Mouse (Mus musculus) hindbrain, postnatal 0 days (tissue): ENCODE data around the gene Dlx2. TPM values are rescaled to one million over a fixed set of nuclear protein-coding genes. Genes with fewer than 3 reads are reported as not detected.

ENCODE experiments used
- ATAC-seq: fragments of 200-750 bp; cut with Nextera tagmentation; 2 replicates; pipeline ENCODE4 v1.8.0; 2017; ENCODE audit warnings: mild to moderate bottlenecking, moderate TSS enrichment, moderate library complexity
- DNase-seq: peaks from one replicate; pipeline ENCODE4 v3.0.0-alpha.2; 2015; ENCODE audit warnings: low spot score
- H3K27ac ChIP-seq: fragments of 300-500 bp; sonication (generic); 2 replicates; pipeline ENCODE4 v1.5.1; 2014; ENCODE audit warnings: mild to moderate bottlenecking
- H3K27me3 ChIP-seq: fragments of 300-500 bp; sonication (generic); 2 replicates; pipeline ENCODE4 v1.6.1; 2014; ENCODE audit warnings: low read length, mixed read lengths; ENCODE audit not compliant: insufficient read depth
- H3K36me3 ChIP-seq: fragments of 300-500 bp; sonication (generic); 2 replicates; pipeline ENCODE4 v1.6.1; 2014; ENCODE audit warnings: low read length, mixed read lengths; ENCODE audit not compliant: insufficient read depth
- H3K4me1 ChIP-seq: fragments of 300-500 bp; sonication (generic); 2 replicates; pipeline ENCODE4 v1.6.1; 2014; ENCODE audit warnings: antibody characterized with exemption, low read length, mixed read lengths; ENCODE audit not compliant: insufficient read depth
- H3K4me2 ChIP-seq: fragments of 300-500 bp; sonication (generic); 2 replicates; pipeline ENCODE4 v1.6.1; 2014; ENCODE audit warnings: low read depth, mild to moderate bottlenecking, low read length, moderate library complexity, mixed read lengths
- H3K4me3 ChIP-seq: fragments of 300-500 bp; sonication (generic); 2 replicates; pipeline ENCODE4 v1.5.1; 2014; ENCODE audit warnings: low read length
- H3K9ac ChIP-seq: fragments of 300-500 bp; sonication (generic); replicated peaks from 2 replicates; pipeline ENCODE4 v1.6.1; 2014; ENCODE audit warnings: mild to moderate bottlenecking, low read length, moderate library complexity, mixed read lengths
- H3K9me3 ChIP-seq: fragments of 300-500 bp; sonication (generic); 2 replicates; pipeline ENCODE4 v1.6.1; 2016; ENCODE audit warnings: low read length, mixed read lengths
- CTCF ChIP-seq: IDR thresholded peaks from 2 replicates; pipeline ENCODE4 v1.5.1; 2016; ENCODE audit warnings: antibody characterized with exemption, control low read depth, low read depth
- WGBS: fragments of 180-500 bp; shearing (Covaris S2); extraction: QIAGEN DNeasy Blood & Tissue Kit; methylation state at CpG from one replicate; pipeline ENCODE4 v1.1.7; 2014; 5-methylcytosine and 5-hydroxymethylcytosine counted together
- polyA plus RNA-seq: library from polyadenylated mRNA; unstranded; fragments of >200 nt; fragmentation: Nextera tagmentation; extraction: Ambion mirVana; gene quantifications from 2 replicates; pipeline ENCODE4 v1.2.1, GENCODE M21; 2015
- total RNA-seq: library from RNA; depleted of rRNA; stranded (reverse); fragments of >200 nt; gene quantifications from 2 replicates; pipeline ENCODE4 v1.2.3, GENCODE M21; 2014

Gene Dlx2
- total and polyA plus RNA-seq, 2 experiments from 2014 or later: 0.26 TPM; not detected in 1

DNA sequence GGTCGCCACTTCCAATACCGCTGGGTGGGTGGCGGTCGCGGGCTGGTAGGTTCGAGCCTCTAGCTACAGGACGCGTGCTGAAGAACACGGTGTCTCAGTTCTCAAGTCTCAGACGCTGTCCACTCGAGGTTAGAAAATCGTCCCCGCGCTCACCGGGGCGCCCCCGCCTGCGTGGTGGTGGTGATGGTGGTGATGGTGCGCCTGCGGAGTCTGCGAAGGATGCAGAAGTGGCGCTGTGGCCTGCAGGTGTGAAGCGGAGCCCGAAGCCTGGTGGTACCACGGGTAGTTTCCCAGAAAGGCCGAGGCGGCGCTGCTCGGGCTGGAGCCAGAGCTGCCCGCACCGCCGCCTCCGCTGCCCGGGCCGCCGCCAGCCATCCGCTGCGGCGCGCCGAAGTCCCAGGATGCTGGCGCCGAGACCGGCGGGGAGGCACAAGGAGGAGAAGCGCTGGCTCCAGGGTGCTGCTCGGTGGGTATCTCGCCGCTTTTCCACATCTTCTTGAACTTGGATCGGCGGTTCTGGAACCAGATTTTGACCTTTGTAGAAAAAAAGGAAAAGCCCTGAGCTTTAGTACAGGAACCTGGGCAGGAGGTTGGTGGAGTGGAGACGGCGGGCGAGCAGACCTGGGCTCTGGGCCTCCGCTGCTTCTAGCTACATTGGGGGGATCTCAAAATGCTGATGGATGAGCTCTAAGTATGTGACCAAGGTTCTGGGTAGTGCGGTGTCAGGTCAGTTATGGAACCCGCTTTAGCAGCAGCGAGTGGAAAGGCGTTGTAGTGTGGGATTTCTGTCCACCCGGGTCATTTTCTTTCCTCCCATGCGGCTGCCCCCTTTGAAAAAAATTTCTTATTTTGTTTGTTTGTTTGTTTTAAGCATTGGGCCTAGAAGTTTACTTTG is 1.9 kb downstream of the Dlx2 start:
- H3K27ac ChIP-seq: no peak overlapping the region
- peaks cover 8% of the 10 kb centered on the region; the same call in 1 of the 2 replicates for H3K4me1 ChIP-seq
- WGBS: 1% methylated on average over 61 of the region's 61 CpGs
- H3K9ac ChIP-seq: no peak overlapping the region; the same call in 1 of the 2 replicates
- H3K9me3 ChIP-seq: no peaks in the 10 kb centered on the region
- no peak for DNase-seq
- H3K4me2 ChIP-seq: no peak overlapping the region
- H3K27me3 ChIP-seq: peaks cover 71% of the 10 kb centered on the region
- H3K4me3 ChIP-seq: no peak overlapping the region; the same call in 1 of the 2 replicates
- ATAC-seq: no peak
- no peaks in the 10 kb centered on the region for H3K36me3 ChIP-seq
- no peak for TF ChIP-seq CTCF

DNA sequence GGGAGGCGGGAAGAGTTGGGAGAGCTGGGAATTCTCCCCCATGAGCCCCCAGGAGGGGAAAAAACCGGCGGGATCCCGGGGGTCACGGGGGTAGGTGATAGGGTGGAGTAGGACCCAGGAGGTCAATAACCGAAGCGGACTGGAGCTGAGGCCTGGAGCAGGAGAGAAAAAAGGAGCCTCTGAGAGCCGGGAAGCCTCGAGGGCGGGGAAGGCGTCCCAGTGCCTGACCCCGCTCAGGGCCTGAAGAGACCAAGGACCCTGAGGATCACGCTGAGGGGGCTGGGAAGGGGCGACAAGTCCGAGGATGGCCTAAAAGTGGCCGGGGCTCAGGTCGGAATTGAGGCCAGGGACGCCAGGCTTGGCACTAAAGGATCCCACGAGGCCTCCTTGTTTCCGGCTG is 2.6 kb downstream of the Dlx2 start:
- 3% methylated on average over 20 of the region's 20 CpGs for WGBS
- peaks cover 73% of the 10 kb centered on the region for H3K27me3 ChIP-seq

DNA sequence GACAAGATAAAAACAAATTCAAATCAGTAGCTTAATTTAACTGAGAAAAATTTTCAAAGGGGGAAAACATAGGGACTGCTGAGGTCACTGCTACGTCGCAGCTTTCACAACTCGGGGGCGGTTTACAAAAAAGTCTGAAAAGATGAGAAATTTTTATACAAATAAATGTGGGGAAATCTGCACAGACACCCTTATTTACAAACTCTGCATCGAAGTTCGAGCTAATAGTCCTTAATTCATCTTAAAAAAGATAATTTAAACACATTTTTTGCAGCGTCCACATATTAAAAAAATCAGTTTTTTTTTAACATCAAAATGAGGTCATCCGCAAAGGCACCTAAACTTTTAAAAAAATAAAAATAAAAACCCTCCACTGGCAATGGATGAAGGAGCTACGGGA is 3.0 kb downstream of the Dlx2 start:
- H3K4me3 ChIP-seq: no peak overlapping the region

More for the DNA sequence above, 2.6 kb downstream of the Dlx2 start:
- no peak overlapping the region for H3K27ac ChIP-seq
- ATAC-seq (no peak), DNase-seq (no peak)
- H3K36me3 ChIP-seq: no peaks in the 10 kb centered on the region
- no peak for TF ChIP-seq CTCF
- H3K4me2 ChIP-seq: no peak overlapping the region
- no peak overlapping the region for H3K4me3 ChIP-seq
- H3K9me3 ChIP-seq: no peaks in the 10 kb centered on the region
- peaks cover 8% of the 10 kb centered on the region; the same call in 1 of the 2 replicates for H3K4me1 ChIP-seq
- no peak overlapping the region for H3K9ac ChIP-seq

DNA sequence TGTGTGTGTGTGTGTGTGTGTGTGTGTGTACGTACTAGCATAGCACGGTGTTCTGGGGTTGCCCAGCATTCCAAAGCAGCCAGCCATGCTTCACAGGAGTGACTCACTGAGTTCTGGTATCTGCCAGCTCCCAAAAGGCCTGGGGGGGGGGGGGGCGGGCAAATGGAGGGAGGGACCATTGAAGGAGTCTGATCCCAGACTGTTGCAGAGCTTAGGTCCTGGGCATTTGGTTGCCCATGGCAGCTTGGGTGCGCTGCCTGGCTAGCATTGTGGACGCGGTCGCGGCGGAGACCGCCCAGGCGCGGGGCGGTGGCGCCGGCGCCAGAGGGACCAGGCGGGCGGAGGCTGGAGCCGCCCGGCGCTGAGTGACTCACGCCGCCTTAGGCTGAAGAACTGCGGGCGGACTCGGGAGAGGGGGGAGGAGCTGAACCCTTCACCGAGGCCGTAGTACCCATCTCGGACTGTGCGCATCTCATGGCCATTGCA is 3.7 kb downstream of the Dlx2 start:
- under 1% methylated on average over 28 of the region's 30 CpGs for WGBS
- Histone ChIP-seq H3K27me3 (peaks cover 76% of the 10 kb centered on the region), H3K36me3 (no peaks in the 10 kb centered on the region), H3K4me3 (no peak overlapping the region), H3K4me1 (peaks cover 8% of the 10 kb centered on the region; the same call in 1 of the 2 replicates), H3K4me2 (no peak overlapping the region), H3K9ac (no peak overlapping the region), H3K9me3 (no peaks in the 10 kb centered on the region), H3K27ac (no peak overlapping the region)
- DNase-seq (no peak), ATAC-seq (no peak; the same call in 1 of the 2 replicates)
- no peak for TF ChIP-seq CTCF

More for the DNA sequence above, 3.0 kb downstream of the Dlx2 start:
- Histone ChIP-seq H3K36me3 (no peaks in the 10 kb centered on the region), H3K27me3 (peaks cover 74% of the 10 kb centered on the region), H3K9me3 (no peaks in the 10 kb centered on the region), H3K27ac (no peak overlapping the region), H3K9ac (no peak overlapping the region), H3K4me1 (peaks cover 8% of the 10 kb centered on the region; the same call in 1 of the 2 replicates), H3K4me2 (no peak overlapping the region)
- DNase-seq: no peak
- TF ChIP-seq CTCF: no peak
- WGBS: 6% methylated on average over 9 of the region's 9 CpGs
- no peak for ATAC-seq

DNA sequence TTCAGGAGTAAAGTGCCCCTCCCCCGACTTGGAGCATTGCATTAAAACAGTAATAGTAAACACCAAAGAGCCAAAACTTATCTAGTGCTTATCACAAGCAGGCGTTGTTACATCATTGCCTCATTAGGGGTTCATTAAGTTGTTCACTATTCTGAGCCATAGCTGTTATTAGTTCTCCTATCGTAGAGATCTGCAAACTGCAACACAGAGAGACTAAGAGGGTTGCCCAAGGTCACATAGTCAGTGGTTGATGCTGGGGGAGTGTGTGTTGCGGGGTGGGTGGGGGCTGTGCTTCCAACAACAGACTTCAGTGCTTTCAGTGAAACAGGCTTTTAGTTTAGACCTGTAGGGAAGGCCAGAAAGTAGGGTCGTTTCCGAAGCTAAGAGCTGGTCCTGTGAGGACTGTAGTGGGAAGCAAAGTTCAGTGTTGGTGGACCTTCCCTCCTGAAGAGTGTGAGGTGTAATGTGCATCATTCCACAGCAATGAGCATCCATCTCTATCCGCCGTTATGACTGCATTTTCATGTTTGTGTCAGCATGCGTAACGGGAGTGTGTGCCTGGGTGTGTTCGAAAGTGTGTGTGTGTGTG is 4.2 kb downstream of the Dlx2 start:
- WGBS: 5% methylated on average over 11 of the region's 11 CpGs
- Histone ChIP-seq H3K9ac (no peak overlapping the region), H3K4me1 (peaks cover 8% of the 10 kb centered on the region; the same call in 1 of the 2 replicates), H3K4me3 (no peak overlapping the region), H3K27me3 (peaks cover 77% of the 10 kb centered on the region), H3K9me3 (no peaks in the 10 kb centered on the region), H3K4me2 (no peak overlapping the region), H3K27ac (no peak overlapping the region), H3K36me3 (no peaks in the 10 kb centered on the region)
- DNase-seq: no peak
- ATAC-seq: no peak
- no peak for TF ChIP-seq CTCF

DNA sequence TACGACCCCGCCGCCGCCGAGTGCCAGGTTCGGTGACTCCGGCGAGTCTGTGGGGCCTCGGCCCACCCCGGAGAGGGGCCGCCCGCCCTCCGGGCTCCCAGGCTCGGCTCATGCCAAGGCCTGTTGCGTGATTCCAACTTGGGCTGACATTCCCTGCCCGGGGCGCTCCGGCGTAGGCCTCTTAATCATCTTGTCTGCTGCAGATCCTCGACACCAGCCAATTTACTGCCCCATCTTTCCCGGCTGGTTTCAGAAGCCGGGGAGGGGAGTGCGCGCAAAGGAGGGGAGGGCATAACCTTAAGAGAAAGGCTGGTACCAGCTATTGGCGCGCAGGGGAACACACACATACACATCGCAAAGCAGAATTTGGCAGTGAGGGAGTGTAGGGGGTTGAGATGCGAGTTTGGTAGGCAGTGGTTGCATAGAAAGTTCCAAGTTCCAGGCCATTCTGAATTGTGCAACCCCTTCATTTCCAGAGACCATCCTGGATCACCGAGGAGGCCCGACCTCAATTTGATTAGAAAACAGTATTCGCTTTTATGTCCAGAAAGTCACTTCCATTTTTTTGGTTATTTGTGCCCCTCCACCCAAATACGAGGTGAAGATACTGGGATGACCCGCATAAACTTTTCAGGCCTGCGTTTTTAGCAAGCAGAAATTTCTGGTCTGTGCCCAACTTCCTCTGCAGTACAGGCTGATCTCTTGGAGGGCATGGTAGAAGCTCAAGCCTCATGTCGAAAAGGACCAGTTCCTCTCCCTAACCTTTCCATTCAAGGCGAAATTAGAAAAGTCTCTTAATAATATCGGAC is 4.9 kb downstream of the Dlx2 start:
- no peak for ATAC-seq
- peaks cover 75% of the 10 kb centered on the region for H3K27me3 ChIP-seq
- no peak for DNase-seq

More for the DNA sequence above, 4.9 kb downstream of the Dlx2 start:
- H3K9me3 ChIP-seq: no peaks in the 10 kb centered on the region
- peaks cover 8% of the 10 kb centered on the region; the same call in 1 of the 2 replicates for H3K4me1 ChIP-seq
- H3K27ac ChIP-seq: no peak overlapping the region
- H3K9ac ChIP-seq: no peak overlapping the region
- H3K4me3 ChIP-seq: no peak overlapping the region
- no peaks in the 10 kb centered on the region for H3K36me3 ChIP-seq
- no peak for TF ChIP-seq CTCF
- 3% methylated on average over 37 of the region's 37 CpGs for WGBS
- no peak overlapping the region; the same call in 1 of the 2 replicates for H3K4me2 ChIP-seq
